Comparison of ENCODE assay signal across 8 mouse cellular contexts in genomic region chr6:55676663-55677311, GRCm38 (mm10). TPM values are rescaled to one million over a fixed set of nuclear protein-coding genes. Genes with fewer than 3 reads are reported as not detected.
A peak's percentile ranks its signal among the peaks of the same experiment; 100 is the strongest.
DNase-seq lines count a peak whose midpoint lies in the region; ATAC-seq lines count a peak whose summit lies in the region.

No protein-coding gene starts in this region.

- 3% methylated on average over 27 of the region's 27 CpGs for WGBS in heart, embryonic 12.5 days
- 3% methylated on average over 27 of the region's 27 CpGs for WGBS in midbrain, embryonic 16.5 days

- H3K9me3 ChIP-seq in heart, embryonic 12.5 days (replicated peaks) = no peaks in the 10 kb centered on the region
- no peaks in the 10 kb centered on the region for H3K9me3 ChIP-seq in midbrain, embryonic 16.5 days (replicated peaks; ENCODE audit: control insufficient read depth, low read length, poor library complexity, severe bottlenecking)

- peak overlapping the region; percentile 63 for H3K4me2 ChIP-seq in heart, embryonic 12.5 days
- peak overlapping the region; percentile 82 for H3K4me2 ChIP-seq in midbrain, embryonic 16.5 days (ENCODE audit: low read length)

- peak; percentile 4 for DNase-seq in ovary, postnatal 36 days (ENCODE audit: low spot score)
- no peak for DNase-seq in ovary, adult 18-20 months (ENCODE audit: low spot score)
- peak; percentile 8 for DNase-seq in embryo, embryonic 11.5 days (ENCODE audit: low read depth, low spot score)
- peak; percentile 48 to 62 for DNase-seq in layer of hippocampus, postnatal 25 days (ENCODE audit: extremely low spot score in 1 of 2, low spot score in 1 of 2)
- no peak for DNase-seq in thymus, postnatal 14 days
- DNase-seq in adrenal gland, adult 2 months = no peak

- peak overlapping the region; percentile 33 for H3K4me3 ChIP-seq in heart, embryonic 12.5 days
- peak overlapping the region; percentile 40 for H3K4me3 ChIP-seq in midbrain, embryonic 16.5 days (ENCODE audit: low read depth, low read length)

- ATAC-seq in heart, embryonic 12.5 days (ENCODE audit: insufficient number of reproducible peaks, low FRiP score) = peak; percentile 51
- peak; percentile 82 for ATAC-seq in midbrain, embryonic 16.5 days

- H3K27me3 ChIP-seq in heart, embryonic 12.5 days (replicated peaks) = peaks cover 40% of the 10 kb centered on the region
- H3K27me3 ChIP-seq in midbrain, embryonic 16.5 days (ENCODE audit: control insufficient read depth, insufficient read depth, low read depth, low read length) = peaks cover 5% of the 10 kb centered on the region; the same call in 1 of the 2 replicates

- no peak overlapping the region for H3K27ac ChIP-seq in heart, embryonic 12.5 days (ENCODE audit: poor library complexity, severe bottlenecking)
- peak overlapping the region; percentile 50; the same call in 1 of the 2 replicates for H3K27ac ChIP-seq in midbrain, embryonic 16.5 days (ENCODE audit: low read length)

- 0 out of 2 replicates have a peak overlapping the region, but pooled peaks have one; percentile 7 for H3K9ac ChIP-seq in heart, embryonic 12.5 days
- H3K9ac ChIP-seq in midbrain, embryonic 16.5 days (ENCODE audit: low read depth, low read length) = peak overlapping the region; percentile 61

- no peaks in the 10 kb centered on the region for H3K36me3 ChIP-seq in heart, embryonic 12.5 days
- H3K36me3 ChIP-seq in midbrain, embryonic 16.5 days (ENCODE audit: control insufficient read depth, insufficient read depth, low read length) = no peaks in the 10 kb centered on the region

- peaks cover 7% of the 10 kb centered on the region; the same call in 1 of the 2 replicates for H3K4me1 ChIP-seq in heart, embryonic 12.5 days (replicated peaks)
- H3K4me1 ChIP-seq in midbrain, embryonic 16.5 days (ENCODE audit: control insufficient read depth, insufficient read depth, low read length) = peaks cover 6% of the 10 kb centered on the region; the same call in 1 of the 2 replicates

RNA-seq across cellular contexts. Expression of gene Neurod6, which starts 4.3 kb away (rescaled TPM):
- polyA plus RNA-seq in heart, embryonic 12.5 days (2016; fragmentation: Nextera tagmentation; extraction: Ambion mirVana) = 0.10 TPM in 1 of 2 replicates, not detected in the other
- total RNA-seq in layer of hippocampus, postnatal 25 days (2021) = 100 to 1,000 TPM; 175 to 217 TPM
- 13.5 and 18.3 TPM in 2 replicates for polyA plus RNA-seq in midbrain, embryonic 16.5 days (2015; fragmentation: Nextera tagmentation; extraction: Ambion mirVana)
- not detected for total RNA-seq in adrenal gland, adult 2 months (2021)
- not detected in 2 replicates for polyA plus RNA-seq in adrenal gland, adult 2 months (2012; rRNA removed)

Comparison
In these comparisons a context has a peak if more than half of its experiments do, and no peak if none do; other contexts are left out.
1. DNase-seq: peak in ovary, postnatal 36 days (single experiment), embryo, embryonic 11.5 days (single experiment) and layer of hippocampus, postnatal 25 days (2 of 2); none in ovary, adult 18-20 months (single experiment), thymus, postnatal 14 days (single experiment) and adrenal gland, adult 2 months (single experiment).
2. RNA of gene Neurod6, which starts 4.3 kb away (polyA plus RNA-seq): 13.5 to 18.3 TPM in midbrain, embryonic 16.5 days; 0.10 TPM in heart, embryonic 12.5 days and not detected in adrenal gland, adult 2 months; every median in the first group is over 10 times any median in the second.